In genomic region chr10:59378728-59379127, GRCm38 (mm10) we compare ENCODE assay signal across 16 mouse cellular contexts. TPM values are rescaled to one million over a fixed set of nuclear protein-coding genes. Genes with fewer than 3 reads are reported as not detected.
DNase-seq lines count a peak whose midpoint lies in the region; ATAC-seq and TF ChIP-seq lines count a peak whose summit lies in the region.
"Had no signal": no experiment of that assay in that cellular context is flagged by ENCODE, and none has a peak within 500 bp of the region (broad histone marks: within the 10 kb centered on the region; RNA-seq: fewer than 3 reads in every experiment).

No protein-coding gene starts in this region.

- no peak for TF ChIP-seq POLR2A in heart, adult 2 months (IDR thresholded peaks at IDR 0.05; ENCODE audit: insufficient read depth, low read depth, low read length)
- TF ChIP-seq POLR2A in lung, adult 2 months (IDR thresholded peaks at IDR 0.05; ENCODE audit: borderline replicate concordance, extremely low read depth, low read depth, low read length) = no peak
- no peak for TF ChIP-seq POLR2A in MEL (IDR thresholded peaks at IDR 0.05; ENCODE audit: control insufficient read depth in 1 of 2, insufficient read depth in 1 of 2, low read depth in 1 of 2, low read length in 2 of 2, poor library complexity in 1 of 2)

- H3K9ac ChIP-seq in heart, adult 2 months (ENCODE audit: low read depth, low read length) = no peak overlapping the region
- no peak overlapping the region for H3K9ac ChIP-seq in lung, postnatal 0 days (replicated peaks; ENCODE audit: low read depth)
- H3K9ac ChIP-seq in MEL (ENCODE audit: control insufficient read depth, low read depth, low read length, poor library complexity, severe bottlenecking) = no peak overlapping the region

- no peaks in the 10 kb centered on the region for H3K9me3 ChIP-seq in lung, postnatal 0 days (ENCODE audit: low read length)
- no peaks in the 10 kb centered on the region for H3K9me3 ChIP-seq in MEL (replicated peaks; ENCODE audit: insufficient read depth, low read length)
- H3K9me3 ChIP-seq: forebrain, embryonic 10.5 days; midbrain, embryonic 10.5 days had no signal

- TF ChIP-seq EP300 in heart, adult 2 months (IDR thresholded peaks at IDR 0.05; ENCODE audit: insufficient read depth, low read depth, low read length) = no peak
- TF ChIP-seq EP300 in lung, postnatal 0 days (IDR thresholded peaks at IDR 0.05) = no peak
- TF ChIP-seq EP300 in MEL (IDR thresholded peaks at IDR 0.05; ENCODE audit: low read depth in 1 of 2, low read length in 2 of 2) = no peak

- H3K4me2 ChIP-seq in lung, postnatal 0 days (replicated peaks; ENCODE audit: low read depth, low read length) = no peak overlapping the region

- H3K79me2 ChIP-seq in heart, adult 2 months (replicated peaks; ENCODE audit: control insufficient read depth, insufficient read depth, low read length) = no peaks in the 10 kb centered on the region
- H3K79me2 ChIP-seq in MEL (ENCODE audit: control insufficient read depth, insufficient read depth, low read length, poor library complexity) = no peaks in the 10 kb centered on the region

- WGBS in heart, adult 2 months = 92% methylated on average over 4 of the region's 4 CpGs
- WGBS in lung, postnatal 0 days = 90% methylated on average over 4 of the region's 4 CpGs
- WGBS in lung, adult 2 months = 92% methylated on average over 4 of the region's 4 CpGs

- intact Hi-C loops in heart, adult 2 months (cut with DNase I) = no loop called here

- peak; percentile 52 for TF ChIP-seq CTCF in heart, adult 2 months (IDR thresholded peaks at IDR 0.05)
- peak; percentile 41 for TF ChIP-seq CTCF in lung, postnatal 0 days (IDR thresholded peaks at IDR 0.05)
- TF ChIP-seq CTCF in lung, adult 2 months (IDR thresholded peaks at IDR 0.05; ENCODE audit: insufficient read depth, low read length) = no peak
- peak; percentile 52 to 75 (median 75) for TF ChIP-seq CTCF in MEL (IDR thresholded peaks at IDR 0.05 in 2 of 3, conservative IDR thresholded peaks at IDR 0.05 in 1 of 3; ENCODE audit: control insufficient read depth in 1 of 3, insufficient read depth in 1 of 3, low read depth in 2 of 3, low read length in 3 of 3, poor library complexity in 1 of 3, severe bottlenecking in 1 of 3)

- TF ChIP-seq RAD21 in MEL (IDR thresholded peaks at IDR 0.05; ENCODE audit: low read depth, low read length) = peak; percentile 38

- no peaks in the 10 kb centered on the region; the same call in 1 of the 2 replicates for H3K4me1 ChIP-seq in heart, adult 2 months (ENCODE audit: control insufficient read depth, insufficient read depth, low read length)
- 0 out of 2 replicates have a peak, but pooled peaks cover 5% of the 10 kb centered on the region for H3K4me1 ChIP-seq in lung, postnatal 0 days (ENCODE audit: insufficient read depth, low read depth, low read length)
- no peaks in the 10 kb centered on the region; the same call in 1 of the 2 replicates for H3K4me1 ChIP-seq in lung, adult 2 months (ENCODE audit: control insufficient read depth, insufficient read depth, low read length)
- H3K4me1 ChIP-seq in MEL (ENCODE audit: control insufficient read depth in 1 of 2, insufficient read depth in 2 of 2, low read length in 2 of 2) = peaks cover 4 to 16% of the 10 kb centered on the region in 2 experiments
- H3K4me1 ChIP-seq: forebrain, embryonic 10.5 days; midbrain, embryonic 10.5 days had no signal

- no peaks in the 10 kb centered on the region for H3K27me3 ChIP-seq in heart, adult 2 months (ENCODE audit: control insufficient read depth, insufficient read depth, low read length)
- H3K27me3 ChIP-seq in lung, postnatal 0 days (replicated peaks; ENCODE audit: insufficient read depth, low read length) = no peaks in the 10 kb centered on the region
- H3K27me3 ChIP-seq in MEL (ENCODE audit: control insufficient read depth in 1 of 2, insufficient read depth in 2 of 2, low read length in 2 of 2) = no peaks in the 10 kb centered on the region

- no peak for ATAC-seq in lung, postnatal 0 days
- ATAC-seq: intestine, postnatal 0 days had no signal

- no peak for DNase-seq in heart, adult 2 months
- DNase-seq in heart, postnatal 4 days = no peak
- DNase-seq in lung, postnatal 0 days (ENCODE audit: low spot score) = no peak
- DNase-seq in lung, adult 2 months = no peak
- peak; percentile 46 for DNase-seq in MEL (ENCODE audit: low read depth, low spot score)
- DNase-seq in naive thymus-derived CD4-positive, alpha-beta T cell, adult 2 months (ENCODE audit: low read depth) = peak; percentile 26
- no peak for DNase-seq in layer of hippocampus, adult 11-12 months (ENCODE audit: low spot score)
- DNase-seq in adrenal gland, adult 2 months = no peak
- DNase-seq: cerebellum, adult 8-10 months had no signal

- no peak overlapping the region for H3K4me3 ChIP-seq in heart, adult 2 months
- no peak overlapping the region for H3K4me3 ChIP-seq in lung, postnatal 0 days (ENCODE audit: low read depth, low read length)
- H3K4me3 ChIP-seq in lung, adult 2 months (replicated peaks; ENCODE audit: extremely low read depth, low read depth, low read length) = no peak overlapping the region
- no peak overlapping the region for H3K4me3 ChIP-seq in MEL (ENCODE audit: control insufficient read depth in 1 of 2, insufficient read depth in 1 of 2, low read depth in 2 of 2, low read length in 2 of 2)
- H3K4me3 ChIP-seq: forebrain, embryonic 10.5 days; midbrain, embryonic 10.5 days had no signal

- H3K27ac ChIP-seq in heart, adult 2 months = no peak overlapping the region
- H3K27ac ChIP-seq in lung, postnatal 0 days (ENCODE audit: low read length) = no peak overlapping the region
- H3K27ac ChIP-seq in MEL (ENCODE audit: control insufficient read depth, low read depth, low read length) = no peak overlapping the region
- H3K27ac ChIP-seq: forebrain, embryonic 10.5 days; midbrain, embryonic 10.5 days had no signal

- H3K36me3 ChIP-seq in heart, adult 2 months (ENCODE audit: control insufficient read depth, insufficient read depth, low read length) = no peaks in the 10 kb centered on the region
- peaks cover 6% of the 10 kb centered on the region; the same call in 1 of the 2 replicates for H3K36me3 ChIP-seq in lung, postnatal 0 days (ENCODE audit: insufficient read depth, low read length)
- H3K36me3 ChIP-seq in MEL (ENCODE audit: control insufficient read depth in 1 of 2, insufficient read depth in 2 of 2, low read length in 2 of 2) = peaks cover 0 to 4% of the 10 kb centered on the region in 2 experiments; a peak in 3 of 4 replicates

TF ChIP-seq in MEL, 35 proteins besides CTCF, POLR2A, EP300 and RAD21:
- TF ChIP-seq ZC3H11A (IDR thresholded peaks at IDR 0.05; ENCODE audit: low read depth, low read length) (0 out of 2 replicates have a peak, but pooled peaks have one; percentile 6), KAT2A (conservative IDR thresholded peaks at IDR 0.05; ENCODE audit: low read depth, low read length) (no peak), SMC3 (IDR thresholded peaks at IDR 0.05; ENCODE audit: low read depth, low read length) (peak; percentile 46)

RNA-seq across cellular contexts. Expression of gene Gm10273, which starts 16.7 kb away (rescaled TPM):
- 100 to 1,000 TPM; 123 to 156 TPM for total RNA-seq in heart, adult 2 months (2021)
- polyA plus RNA-seq in heart, adult 2 months (2012; rRNA removed) = 19.1 and 64.0 TPM in 2 replicates
- 100 to 1,000 TPM; 134 to 144 TPM for total RNA-seq in heart, postnatal 4 days (2021)
- 4.4 and 12.7 TPM in 2 replicates for polyA plus RNA-seq in lung, postnatal 0 days (2015; fragmentation: Nextera tagmentation; extraction: Ambion mirVana)
- 2.3 TPM in 2 replicates for polyA plus RNA-seq in lung, adult 2 months (2012; rRNA removed)
- total RNA-seq in MEL (2012; rRNA removed) = 17.6 and 28.6 TPM in 2 replicates
- polyA plus RNA-seq in MEL (2012; ENCODE audit: insufficient read depth in 1 of 2, insufficient read length in 2 of 2, low read depth in 1 of 2, low replicate concordance in 2 of 2, missing spikeins in 1 of 2) = 100 to 1,000 TPM in 1 of 2 experiments, 10 to 100 TPM in 1; 16.6 to 132 TPM
- total RNA-seq in adrenal gland, adult 2 months (2021) = 10 to 100 TPM; 44.3 to 75.4 TPM
- 2.9 and 4.5 TPM in 2 replicates for polyA plus RNA-seq in adrenal gland, adult 2 months (2012; rRNA removed)

RNA-seq across cellular contexts. Expression of gene Pla2g12b, which starts 24.7 kb away (rescaled TPM):
- not detected for total RNA-seq in heart, adult 2 months (2021)
- 0.10 TPM in 1 of 2 replicates, not detected in the other for polyA plus RNA-seq in heart, adult 2 months (2012; rRNA removed)
- under 1 TPM; 0.25 to 0.41 TPM for total RNA-seq in heart, postnatal 4 days (2021)
- 0.12 and 0.43 TPM in 2 replicates for polyA plus RNA-seq in lung, postnatal 0 days (2015; fragmentation: Nextera tagmentation; extraction: Ambion mirVana)
- polyA plus RNA-seq in lung, adult 2 months (2012; rRNA removed) = 0.41 TPM in 1 of 2 replicates, not detected in the other
- total RNA-seq in MEL (2012; rRNA removed) = not detected in 2 replicates
- not detected for polyA plus RNA-seq in MEL (2012; ENCODE audit: insufficient read depth in 1 of 2, insufficient read length in 2 of 2, low read depth in 1 of 2, low replicate concordance in 2 of 2, missing spikeins in 1 of 2)
- total RNA-seq in adrenal gland, adult 2 months (2021) = not detected
- polyA plus RNA-seq in adrenal gland, adult 2 months (2012; rRNA removed) = not detected in 2 replicates
- total RNA-seq: hematopoietic stem cell, adult 5-6 weeks; layer of hippocampus, adult 8-10 months; left cerebral cortex, postnatal 36 days had no signal
- polyA plus RNA-seq: C2C12; forebrain, embryonic 10.5 days; midbrain, embryonic 10.5 days had no signal

RNA-seq across cellular contexts. Expression of gene P4ha1, which starts 55.6 kb away (rescaled TPM):
- 10 to 100 TPM; 42.4 to 48.0 TPM for total RNA-seq in heart, adult 2 months (2021)
- polyA plus RNA-seq in heart, adult 2 months (2012; rRNA removed) = 14.8 and 34.7 TPM in 2 replicates
- total RNA-seq in heart, postnatal 4 days (2021) = 10 to 100 TPM; 21.2 to 25.3 TPM
- polyA plus RNA-seq in lung, postnatal 0 days (2015; fragmentation: Nextera tagmentation; extraction: Ambion mirVana) = 40.6 and 40.7 TPM in 2 replicates
- 17.4 and 21.9 TPM in 2 replicates for polyA plus RNA-seq in lung, adult 2 months (2012; rRNA removed)
- total RNA-seq in MEL (2012; rRNA removed) = 18.9 and 50.4 TPM in 2 replicates
- polyA plus RNA-seq in MEL (2012; ENCODE audit: insufficient read depth in 1 of 2, insufficient read length in 2 of 2, low read depth in 1 of 2, low replicate concordance in 2 of 2, missing spikeins in 1 of 2) = 10 to 100 TPM in 1 of 2 experiments, not detected in 1; 50.2 TPM
- total RNA-seq in adrenal gland, adult 2 months (2021) = 10 to 100 TPM; 44.4 to 79.9 TPM
- 4.7 and 7.6 TPM in 2 replicates for polyA plus RNA-seq in adrenal gland, adult 2 months (2012; rRNA removed)

Comparison
In these comparisons a context has a peak if more than half of its experiments do, and no peak if none do; other contexts are left out.
1. DNase-seq: peak in MEL (single experiment) and naive thymus-derived CD4-positive, alpha-beta T cell, adult 2 months (single experiment); none in heart, adult 2 months (0 of 2), heart, postnatal 4 days (single experiment), lung, postnatal 0 days (single experiment), lung, adult 2 months (single experiment), layer of hippocampus, adult 11-12 months (single experiment) and adrenal gland, adult 2 months (single experiment).